Mouse (Mus musculus) megakaryocyte, embryonic 14.5 days (primary cell): ENCODE data around the gene Mum1. TPM values are rescaled to one million over a fixed set of nuclear protein-coding genes. Genes with fewer than 3 reads are reported as not detected.
"Not testable (repeated sequence)": the region's sequence is repeated elsewhere in the genome, so short reads cannot be mapped to it uniquely, and the experiment has no call there.

Experiments
- H3K27me3 ChIP-seq: replicated peaks from 2 replicates; pipeline ENCODE3; 2012; ENCODE audit warnings: inconsistent platforms
- H3K36me3 ChIP-seq: replicated peaks from 2 replicates; pipeline ENCODE3; 2012; ENCODE audit warnings: low read length, inconsistent platforms, mixed read lengths
- H3K4me1 ChIP-seq: 2 replicates; pipeline ENCODE4 v1.6.1; 2012; ENCODE audit warnings: inconsistent platforms
- H3K4me3 ChIP-seq: replicated peaks from 2 replicates; pipeline ENCODE3; 2012; ENCODE audit warnings: moderate library complexity, mild to moderate bottlenecking, inconsistent platforms
- H3K9me3 ChIP-seq: 2 replicates; pipeline ENCODE4 v1.6.1; 2012; ENCODE audit warnings: inconsistent platforms
- FLI1 ChIP-seq: IDR thresholded peaks from 2 replicates; pipeline ENCODE4 v1.6.1; 2012; ENCODE audit warnings: low read length, inconsistent platforms, mixed read lengths
- GATA1 ChIP-seq: IDR thresholded peaks from 3 replicates; pipeline ENCODE4 v1.6.1; 2012; ENCODE audit warnings: mixed read lengths, low read length, inconsistent platforms, borderline replicate concordance
- polyA plus RNA-seq: library from polyadenylated mRNA; stranded (reverse); fragments of >175 nt; gene quantifications from 2 replicates; pipeline ENCODE4 v1.2.3, GENCODE M21; 2012; ENCODE audit warnings: low replicate concordance; ENCODE audit not compliant: insufficient read depth

The Mum1 gene
- polyA plus RNA-seq, 1 experiment = 9.6 TPM

- Histone ChIP-seq H3K27me3 (no peaks in the 10 kb centered on the region), H3K9me3 (no peaks in the 10 kb centered on the region), H3K4me1 (peaks cover 26% of the 10 kb centered on the region; the same call in 1 of the 2 replicates), H3K4me3 (no peak overlapping the region), H3K36me3 (peaks cover 98% of the 10 kb centered on the region)
- no peak for TF ChIP-seq FLI1
- TF ChIP-seq GATA1 = no peak
Observed at GRCm38 (mm10) chr10:80236145-80236825, 10.1 kb downstream of the Mum1 start.

GRCm38 (mm10) chr10:80237020-80237419 lies 10.8 kb downstream of the Mum1 start:
- no peaks in the 10 kb centered on the region for H3K27me3 ChIP-seq
- H3K4me3 ChIP-seq = no peak overlapping the region
- H3K4me1 ChIP-seq = peaks cover 21% of the 10 kb centered on the region; the same call in 1 of the 2 replicates
- no peaks in the 10 kb centered on the region for H3K9me3 ChIP-seq
- TF ChIP-seq FLI1 = no peak
- peaks cover 97% of the 10 kb centered on the region for H3K36me3 ChIP-seq

GRCm38 (mm10) chr10:80238306-80238705 lies 12.1 kb downstream of the Mum1 start:
- peaks cover 97% of the 10 kb centered on the region for H3K36me3 ChIP-seq
- peaks cover 19% of the 10 kb centered on the region; the same call in 1 of the 2 replicates for H3K4me1 ChIP-seq
- H3K9me3 ChIP-seq = no peaks in the 10 kb centered on the region
- H3K4me3 ChIP-seq = no peak overlapping the region
- TF ChIP-seq FLI1 (no peak), GATA1 (no peak)
- H3K27me3 ChIP-seq = no peaks in the 10 kb centered on the region

DNA sequence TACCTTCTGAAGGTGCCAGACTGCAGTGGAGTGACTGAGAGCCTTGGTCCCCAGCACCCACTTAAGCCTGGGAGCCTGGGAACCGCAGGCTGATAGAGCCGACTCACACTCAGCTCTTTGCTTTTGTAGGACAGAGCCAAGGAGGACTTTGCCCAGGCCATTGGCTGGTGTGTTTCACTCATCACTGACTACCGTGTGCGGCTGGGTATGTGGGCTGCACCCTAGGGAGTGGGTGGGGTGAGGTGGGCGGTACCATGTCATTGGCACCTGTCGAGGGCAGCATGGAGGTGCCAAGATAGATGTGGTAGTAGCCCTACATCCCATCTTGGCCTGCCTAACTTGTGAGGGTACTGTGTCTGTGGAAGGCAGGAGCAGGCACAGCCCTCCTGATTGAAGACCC lies 13.6 kb downstream of the Mum1 start:
- no peaks in the 10 kb centered on the region for H3K9me3 ChIP-seq
- no peak for TF ChIP-seq FLI1
- no peak for TF ChIP-seq GATA1
- no peaks in the 10 kb centered on the region for H3K27me3 ChIP-seq
- peaks cover 18% of the 10 kb centered on the region; the same call in 1 of the 2 replicates for H3K4me1 ChIP-seq
- no peak overlapping the region for H3K4me3 ChIP-seq
- H3K36me3 ChIP-seq = peaks cover 97% of the 10 kb centered on the region

- H3K4me3 ChIP-seq = no peak overlapping the region
- H3K36me3 ChIP-seq = peaks cover 76% of the 10 kb centered on the region
- H3K27me3 ChIP-seq = peaks cover 2% of the 10 kb centered on the region
- H3K9me3 ChIP-seq = no peaks in the 10 kb centered on the region
- TF ChIP-seq GATA1 (no peak), FLI1 (no peak)
- H3K4me1 ChIP-seq = peaks cover 34% of the 10 kb centered on the region
Observed at GRCm38 (mm10) chr10:80242088-80242487, 15.9 kb downstream of the Mum1 start.

- H3K4me1 ChIP-seq = peaks cover 30% of the 10 kb centered on the region
- H3K36me3 ChIP-seq = peaks cover 71% of the 10 kb centered on the region
- H3K27me3 ChIP-seq = peaks cover 2% of the 10 kb centered on the region
- H3K9me3 ChIP-seq = no peaks in the 10 kb centered on the region
- no peak overlapping the region for H3K4me3 ChIP-seq
- TF ChIP-seq GATA1 (no peak), FLI1 (no peak)
Observed at GRCm38 (mm10) chr10:80242607-80243006, 16.4 kb downstream of the Mum1 start.

- H3K4me1 ChIP-seq = peaks cover 39% of the 10 kb centered on the region
- H3K36me3 ChIP-seq = peaks cover 48% of the 10 kb centered on the region
- H3K9me3 ChIP-seq = no peaks in the 10 kb centered on the region
- H3K27me3 ChIP-seq = peaks cover 2% of the 10 kb centered on the region
- TF ChIP-seq FLI1 = no peak
- no peak for TF ChIP-seq GATA1
- no peak overlapping the region for H3K4me3 ChIP-seq
Observed at GRCm38 (mm10) chr10:80244791-80245399, 18.7 kb downstream of the Mum1 start.

- no peaks in the 10 kb centered on the region for H3K9me3 ChIP-seq
- H3K36me3 ChIP-seq = peaks cover 41% of the 10 kb centered on the region
- H3K4me3 ChIP-seq = peak overlapping the region; percentile 80
- H3K4me1 ChIP-seq = peaks cover 46% of the 10 kb centered on the region
- TF ChIP-seq GATA1 (peak; percentile 55; the same call in 1 of the 3 replicates), FLI1 (no peak)
- peaks cover 2% of the 10 kb centered on the region for H3K27me3 ChIP-seq
Observed at GRCm38 (mm10) chr10:80245600-80245999, 19.4 kb downstream of the Mum1 start.

GRCm38 (mm10) chr10:80247849-80248248 lies 21.6 kb downstream of the Mum1 start:
- peak overlapping the region; percentile 21 for H3K4me3 ChIP-seq
- H3K36me3 ChIP-seq = peaks cover 41% of the 10 kb centered on the region
- peaks cover 2% of the 10 kb centered on the region for H3K27me3 ChIP-seq
- TF ChIP-seq GATA1 (no peak), FLI1 (no peak)
- peaks cover 66% of the 10 kb centered on the region for H3K4me1 ChIP-seq
- no peaks in the 10 kb centered on the region for H3K9me3 ChIP-seq

DNA sequence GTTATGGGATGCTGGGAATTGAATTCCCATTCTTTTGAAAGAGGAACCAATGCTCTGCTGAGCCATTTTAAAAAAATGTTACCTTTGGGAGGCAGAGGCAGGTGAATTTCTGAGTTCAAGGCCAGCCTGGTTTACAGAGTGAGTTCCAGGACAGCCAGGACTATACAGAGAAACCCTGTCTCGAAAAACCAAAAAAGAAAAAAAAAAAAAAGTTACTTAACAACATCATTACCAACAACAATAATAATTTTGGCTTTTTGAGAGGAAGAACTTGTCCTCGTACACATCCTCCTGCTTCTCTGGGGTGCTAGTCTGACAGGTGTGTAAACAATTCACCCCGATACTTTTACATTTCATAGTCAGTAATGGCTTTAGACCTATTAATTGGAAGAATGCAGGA lies 22.2 kb downstream of the Mum1 start:
- Histone ChIP-seq H3K36me3 (peaks cover 41% of the 10 kb centered on the region), H3K4me3 (peak overlapping the region; percentile 96), H3K4me1 (peaks cover 69% of the 10 kb centered on the region)
- H3K9me3 ChIP-seq, H3K27me3 ChIP-seq: not testable (repeated sequence)
